Mouse (Mus musculus): Measurements from ENCODE around the gene Cyp11a1. TPM values are rescaled to one million over a fixed set of nuclear protein-coding genes. Genes with fewer than 3 reads are reported as not detected.

Gene Cyp11a1
- polyA plus RNA-seq, 1 experiment from 2014 or later: 0.45 TPM

GRCm38 (mm10) chr9:58014393-58015160 is 8.4 kb downstream of the Cyp11a1 start:
- WGBS: 71% methylated on average over 8 of the region's 8 CpGs
- H3K4me1 ChIP-seq: peaks cover 17% of the 10 kb centered on the region
- no peak overlapping the region for H3K9ac ChIP-seq
- no peak for ATAC-seq (ENCODE audit: low FRiP score)
- H3K27ac ChIP-seq: no peak overlapping the region
- H3K9me3 ChIP-seq: no peaks in the 10 kb centered on the region
- H3K36me3 ChIP-seq (replicated peaks): no peaks in the 10 kb centered on the region
- H3K4me2 ChIP-seq: no peak overlapping the region
- no peaks in the 10 kb centered on the region for H3K27me3 ChIP-seq
- no peak overlapping the region for H3K4me3 ChIP-seq (replicated peaks)

GRCm38 (mm10) chr9:58015856-58016255 is 9.6 kb downstream of the Cyp11a1 start:
- no peaks in the 10 kb centered on the region for H3K9me3 ChIP-seq
- 89% methylated on average over 6 of the region's 6 CpGs for WGBS
- 0 out of 2 replicates have a peak, but pooled peaks cover 3% of the 10 kb centered on the region for H3K27me3 ChIP-seq
- no peak overlapping the region for H3K4me3 ChIP-seq (replicated peaks)
- no peaks in the 10 kb centered on the region for H3K36me3 ChIP-seq (replicated peaks)
- no peak overlapping the region for H3K9ac ChIP-seq
- H3K4me2 ChIP-seq: no peak overlapping the region
- no peak for ATAC-seq (ENCODE audit: low FRiP score)
- H3K4me1 ChIP-seq: peaks cover 16% of the 10 kb centered on the region; the same call in 1 of the 2 replicates
- H3K27ac ChIP-seq: no peak overlapping the region

GRCm38 (mm10) chr9:58016962-58017361 is 10.8 kb downstream of the Cyp11a1 start:
- Histone ChIP-seq H3K4me3 (replicated peaks) (no peak overlapping the region), H3K9ac (no peak overlapping the region), H3K36me3 (replicated peaks) (no peaks in the 10 kb centered on the region), H3K4me2 (no peak overlapping the region), H3K4me1 (peaks cover 10% of the 10 kb centered on the region; the same call in 1 of the 2 replicates), H3K9me3 (no peaks in the 10 kb centered on the region), H3K27me3 (0 out of 2 replicates have a peak, but pooled peaks cover 3% of the 10 kb centered on the region), H3K27ac (no peak overlapping the region)
- WGBS: 88% methylated on average over 3 of the region's 3 CpGs
- ATAC-seq (ENCODE audit: low FRiP score): no peak

GRCm38 (mm10) chr9:58018385-58018784 is 12.2 kb downstream of the Cyp11a1 start:
- no peak for ATAC-seq (ENCODE audit: low FRiP score)
- 85% methylated on average over 5 of the region's 5 CpGs for WGBS
- Histone ChIP-seq H3K4me3 (replicated peaks) (no peak overlapping the region), H3K9me3 (no peaks in the 10 kb centered on the region), H3K4me2 (no peak overlapping the region), H3K36me3 (replicated peaks) (no peaks in the 10 kb centered on the region), H3K4me1 (no peaks in the 10 kb centered on the region), H3K9ac (no peak overlapping the region), H3K27ac (no peak overlapping the region), H3K27me3 (0 out of 2 replicates have a peak, but pooled peaks cover 3% of the 10 kb centered on the region)

GRCm38 (mm10) chr9:58025995-58026394 is 19.8 kb downstream of the Cyp11a1 start:
- Histone ChIP-seq H3K4me3 (replicated peaks) (no peak overlapping the region), H3K27ac (no peak overlapping the region), H3K9me3 (no peaks in the 10 kb centered on the region), H3K9ac (no peak overlapping the region), H3K4me1 (no peaks in the 10 kb centered on the region), H3K4me2 (no peak overlapping the region), H3K36me3 (replicated peaks) (no peaks in the 10 kb centered on the region), H3K27me3 (no peaks in the 10 kb centered on the region)
- ATAC-seq (ENCODE audit: low FRiP score): no peak
- 95% methylated on average over 9 of the region's 9 CpGs for WGBS

GRCm38 (mm10) chr9:58027426-58028180 is 21.4 kb downstream of the Cyp11a1 start:
- ATAC-seq (ENCODE audit: low FRiP score): no peak

GRCm38 (mm10) chr9:58028841-58029240 is 22.6 kb downstream of the Cyp11a1 start:
- Histone ChIP-seq H3K27ac (no peak overlapping the region), H3K27me3 (peaks cover 7% of the 10 kb centered on the region; the same call in 1 of the 2 replicates), H3K4me1 (no peaks in the 10 kb centered on the region), H3K4me3 (replicated peaks) (no peak overlapping the region), H3K9ac (no peak overlapping the region), H3K4me2 (no peak overlapping the region), H3K36me3 (replicated peaks) (no peaks in the 10 kb centered on the region), H3K9me3 (no peaks in the 10 kb centered on the region)
- ATAC-seq (ENCODE audit: low FRiP score): no peak
- WGBS: 75% methylated on average over 5 of the region's 5 CpGs

More at GRCm38 (mm10) chr9:58027426-58028180, 21.4 kb downstream of the Cyp11a1 start:
- 50% methylated on average over 2 of the region's 2 CpGs for WGBS
- H3K4me3 ChIP-seq (replicated peaks): no peak overlapping the region
- H3K9ac ChIP-seq: no peak overlapping the region
- H3K36me3 ChIP-seq (replicated peaks): no peaks in the 10 kb centered on the region
- no peak overlapping the region for H3K27ac ChIP-seq
- no peaks in the 10 kb centered on the region for H3K27me3 ChIP-seq
- H3K4me1 ChIP-seq: no peaks in the 10 kb centered on the region
- H3K4me2 ChIP-seq: no peak overlapping the region
- H3K9me3 ChIP-seq: no peaks in the 10 kb centered on the region

GRCm38 (mm10) chr9:58029635-58030034 is 23.4 kb downstream of the Cyp11a1 start:
- Histone ChIP-seq H3K4me1 (no peaks in the 10 kb centered on the region), H3K4me3 (replicated peaks) (no peak overlapping the region), H3K9ac (no peak overlapping the region), H3K27ac (no peak overlapping the region), H3K36me3 (replicated peaks) (no peaks in the 10 kb centered on the region), H3K27me3 (peaks cover 9% of the 10 kb centered on the region; the same call in 1 of the 2 replicates), H3K4me2 (no peak overlapping the region), H3K9me3 (no peaks in the 10 kb centered on the region)
- no peak for ATAC-seq (ENCODE audit: low FRiP score)
- 93% methylated on average over 6 of the region's 6 CpGs for WGBS

GRCm38 (mm10) chr9:58031895-58032294 is 25.7 kb downstream of the Cyp11a1 start:
- Histone ChIP-seq H3K9me3 (no peaks in the 10 kb centered on the region), H3K27me3 (peaks cover 15% of the 10 kb centered on the region), H3K4me1 (no peaks in the 10 kb centered on the region), H3K27ac (no peak overlapping the region), H3K36me3 (replicated peaks) (no peaks in the 10 kb centered on the region), H3K4me2 (no peak overlapping the region), H3K9ac (no peak overlapping the region), H3K4me3 (replicated peaks) (no peak overlapping the region)
- no peak for ATAC-seq (ENCODE audit: low FRiP score)
- WGBS: 81% methylated on average over 5 of the region's 5 CpGs

- Histone ChIP-seq H3K4me1 (peaks cover 15% of the 10 kb centered on the region), H3K36me3 (replicated peaks) (no peaks in the 10 kb centered on the region)
- WGBS: 68% methylated on average over 2 of the region's 2 CpGs
Measured at GRCm38 (mm10) chr9:58035519-58035918, 29.3 kb downstream of the Cyp11a1 start.

GRCm38 (mm10) chr9:58035951-58036698 is 29.9 kb downstream of the Cyp11a1 start:
- WGBS: 76% methylated on average over 7 of the region's 7 CpGs
- H3K4me2 ChIP-seq: no peak overlapping the region
- no peaks in the 10 kb centered on the region for H3K9me3 ChIP-seq
- no peaks in the 10 kb centered on the region for H3K36me3 ChIP-seq (replicated peaks)
- H3K4me1 ChIP-seq: peaks cover 21% of the 10 kb centered on the region
- no peak overlapping the region for H3K9ac ChIP-seq
- no peak overlapping the region for H3K27ac ChIP-seq
- no peak overlapping the region for H3K4me3 ChIP-seq (replicated peaks)
- ATAC-seq (ENCODE audit: low FRiP score): no peak
- H3K27me3 ChIP-seq: peaks cover 34% of the 10 kb centered on the region

More at GRCm38 (mm10) chr9:58035519-58035918, 29.3 kb downstream of the Cyp11a1 start:
- no peak for ATAC-seq (ENCODE audit: low FRiP score)
- H3K4me3 ChIP-seq (replicated peaks): no peak overlapping the region
- no peak overlapping the region for H3K9ac ChIP-seq
- no peak overlapping the region for H3K27ac ChIP-seq
- no peaks in the 10 kb centered on the region for H3K9me3 ChIP-seq
- no peak overlapping the region for H3K4me2 ChIP-seq
- peaks cover 34% of the 10 kb centered on the region for H3K27me3 ChIP-seq

GRCm38 (mm10) chr9:58036961-58037360 is 30.8 kb downstream of the Cyp11a1 start:
- Histone ChIP-seq H3K4me2 (no peak overlapping the region), H3K9ac (no peak overlapping the region), H3K36me3 (replicated peaks) (no peaks in the 10 kb centered on the region), H3K27me3 (peaks cover 34% of the 10 kb centered on the region), H3K4me1 (peaks cover 30% of the 10 kb centered on the region), H3K9me3 (no peaks in the 10 kb centered on the region), H3K27ac (no peak overlapping the region), H3K4me3 (replicated peaks) (no peak overlapping the region)
- no peak for ATAC-seq (ENCODE audit: low FRiP score)
- WGBS: 84% methylated on average over 4 of the region's 4 CpGs
